Mouse (Mus musculus): ENCODE results near the gene Qsox2. TPM values are rescaled to one million over a fixed set of nuclear protein-coding genes. Genes with fewer than 3 reads are reported as not detected.

Gene Qsox2
- polyA plus RNA-seq, 1 experiment from 2014 or later = 18.4 TPM

DNA sequence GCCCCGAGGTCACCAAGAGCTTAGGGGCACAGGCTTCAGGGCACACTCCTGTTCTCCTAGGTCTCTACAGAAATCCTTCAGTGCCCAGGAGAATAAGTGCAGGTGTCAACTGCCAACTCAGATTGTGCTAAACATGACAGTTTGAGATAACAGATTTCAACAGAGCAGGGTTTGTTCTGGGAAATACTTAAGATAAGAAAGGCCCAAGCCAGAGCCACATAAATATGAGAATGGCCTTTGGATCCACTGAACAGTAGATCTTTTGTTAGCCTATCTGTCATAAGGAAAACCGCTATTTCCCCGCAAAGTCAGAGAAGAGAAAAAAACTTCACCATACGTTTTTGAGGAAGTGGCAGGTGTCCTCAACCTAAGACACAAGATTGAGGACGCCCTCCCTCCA is 3.1 kb downstream of the Qsox2 start:
- 88% methylated on average over 5 of the region's 5 CpGs for WGBS
- peaks cover 14% of the 10 kb centered on the region; the same call in 1 of the 2 replicates for H3K4me1 ChIP-seq (ENCODE audit: control insufficient read depth, insufficient read depth, low read length)
- DNase-seq (ENCODE audit: low spot score, missing footprints) (peak; percentile 37), ATAC-seq (ENCODE audit: low FRiP score) (no peak)
- no peaks in the 10 kb centered on the region for H3K27me3 ChIP-seq (ENCODE audit: control insufficient read depth, insufficient read depth, low read length)
- no peaks in the 10 kb centered on the region for H3K36me3 ChIP-seq (ENCODE audit: control insufficient read depth, insufficient read depth, low read length)
- no peak overlapping the region for H3K27ac ChIP-seq (ENCODE audit: low read depth, low read length)
- no peak overlapping the region for H3K4me3 ChIP-seq (ENCODE audit: low read depth, low read length)
- no peak overlapping the region for H3K9ac ChIP-seq (ENCODE audit: low read length)
- no peaks in the 10 kb centered on the region for H3K9me3 ChIP-seq (ENCODE audit: control insufficient read depth, low read length)
- no peak overlapping the region for H3K4me2 ChIP-seq

DNA sequence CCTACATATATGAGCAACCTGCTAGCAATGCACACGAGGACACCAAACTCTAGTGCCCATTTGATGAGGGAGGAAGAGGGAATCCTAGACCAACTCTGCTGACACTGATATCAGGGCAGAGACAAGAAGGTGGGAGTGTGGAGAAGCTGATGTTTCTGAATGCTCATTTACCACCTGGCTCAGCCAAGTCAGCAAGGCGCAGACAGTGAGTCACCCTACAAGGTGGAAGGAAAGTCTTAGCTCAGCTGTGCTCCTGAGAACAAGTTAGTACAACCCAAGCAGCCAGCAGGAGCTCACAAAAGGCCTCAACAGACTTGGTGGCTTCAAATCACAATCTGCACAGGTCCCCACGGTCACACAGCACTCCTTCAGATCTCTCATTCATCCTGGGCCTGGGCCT is 6.0 kb downstream of the Qsox2 start:
- WGBS = 82% methylated on average over 3 of the region's 3 CpGs
- no peak overlapping the region for H3K4me3 ChIP-seq (ENCODE audit: low read depth, low read length)
- H3K27me3 ChIP-seq (ENCODE audit: control insufficient read depth, insufficient read depth, low read length) = no peaks in the 10 kb centered on the region
- H3K9me3 ChIP-seq (ENCODE audit: control insufficient read depth, low read length) = no peaks in the 10 kb centered on the region
- H3K36me3 ChIP-seq (ENCODE audit: control insufficient read depth, insufficient read depth, low read length) = no peaks in the 10 kb centered on the region
- H3K27ac ChIP-seq (ENCODE audit: low read depth, low read length) = no peak overlapping the region
- DNase-seq (ENCODE audit: low spot score, missing footprints) (no peak), ATAC-seq (ENCODE audit: low FRiP score) (no peak)
- no peak overlapping the region for H3K9ac ChIP-seq (ENCODE audit: low read length)
- H3K4me2 ChIP-seq = no peak overlapping the region
- H3K4me1 ChIP-seq (ENCODE audit: control insufficient read depth, insufficient read depth, low read length) = peaks cover 11% of the 10 kb centered on the region; the same call in 1 of the 2 replicates

GRCm38 (mm10) chr2:26230253-26230652 is 7.1 kb downstream of the Qsox2 start:
- 63% methylated on average over 4 of the region's 4 CpGs for WGBS
- no peak for ATAC-seq (ENCODE audit: low FRiP score)
- H3K27ac ChIP-seq (ENCODE audit: low read depth, low read length) = no peak overlapping the region

GRCm38 (mm10) chr2:26227788-26228187 is 9.5 kb downstream of the Qsox2 start:
- Histone ChIP-seq H3K27ac (ENCODE audit: low read depth, low read length) (no peak overlapping the region), H3K4me1 (ENCODE audit: control insufficient read depth, insufficient read depth, low read length) (no peaks in the 10 kb centered on the region), H3K4me2 (no peak overlapping the region), H3K27me3 (ENCODE audit: control insufficient read depth, insufficient read depth, low read length) (no peaks in the 10 kb centered on the region), H3K9ac (ENCODE audit: low read length) (no peak overlapping the region), H3K36me3 (ENCODE audit: control insufficient read depth, insufficient read depth, low read length) (peaks cover 2% of the 10 kb centered on the region; the same call in 1 of the 2 replicates), H3K4me3 (ENCODE audit: low read depth, low read length) (no peak overlapping the region), H3K9me3 (ENCODE audit: control insufficient read depth, low read length) (no peaks in the 10 kb centered on the region)
- ATAC-seq (ENCODE audit: low FRiP score) = peak; percentile 48; the same call in 1 of the 2 replicates
- WGBS = 41% methylated on average over 1 of the region's 1 CpGs
- peak; percentile 88 for DNase-seq (ENCODE audit: low spot score, missing footprints)

More at GRCm38 (mm10) chr2:26230253-26230652, 7.1 kb downstream of the Qsox2 start:
- Histone ChIP-seq H3K27me3 (ENCODE audit: control insufficient read depth, insufficient read depth, low read length) (no peaks in the 10 kb centered on the region), H3K4me1 (ENCODE audit: control insufficient read depth, insufficient read depth, low read length) (peaks cover 4% of the 10 kb centered on the region; the same call in 1 of the 2 replicates), H3K9me3 (ENCODE audit: control insufficient read depth, low read length) (no peaks in the 10 kb centered on the region), H3K4me2 (no peak overlapping the region), H3K9ac (ENCODE audit: low read length) (no peak overlapping the region), H3K36me3 (ENCODE audit: control insufficient read depth, insufficient read depth, low read length) (no peaks in the 10 kb centered on the region; the same call in 1 of the 2 replicates), H3K4me3 (ENCODE audit: low read depth, low read length) (no peak overlapping the region)
- no peak for DNase-seq (ENCODE audit: low spot score, missing footprints)

DNA sequence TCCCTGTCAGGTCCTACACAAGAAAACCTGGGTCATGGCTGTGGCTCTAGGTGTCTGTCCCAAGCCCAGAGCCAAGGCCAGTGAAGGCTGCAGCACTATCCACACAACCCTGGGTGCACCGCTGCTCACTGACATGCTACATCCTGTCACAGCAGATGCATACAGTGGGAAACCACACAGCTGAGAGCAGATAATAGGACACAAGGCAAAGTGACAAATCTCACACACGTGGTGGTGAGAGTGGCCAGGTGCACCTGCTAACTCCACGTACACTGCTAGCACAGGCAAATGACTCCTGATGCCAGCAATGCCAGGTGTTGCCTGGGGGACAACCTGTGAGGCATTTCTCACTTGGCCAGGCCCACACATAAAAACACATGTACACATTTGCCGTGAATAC is 12.1 kb downstream of the Qsox2 start:
- WGBS = 93% methylated on average over 4 of the region's 4 CpGs
- ATAC-seq (ENCODE audit: low FRiP score) = no peak
- no peak overlapping the region for H3K4me3 ChIP-seq (ENCODE audit: low read depth, low read length)
- peaks cover 2% of the 10 kb centered on the region; the same call in 1 of the 2 replicates for H3K36me3 ChIP-seq (ENCODE audit: control insufficient read depth, insufficient read depth, low read length)
- DNase-seq (ENCODE audit: low spot score, missing footprints) = peak; percentile 31
- no peak overlapping the region for H3K27ac ChIP-seq (ENCODE audit: low read depth, low read length)
- no peaks in the 10 kb centered on the region for H3K9me3 ChIP-seq (ENCODE audit: control insufficient read depth, low read length)
- H3K27me3 ChIP-seq (ENCODE audit: control insufficient read depth, insufficient read depth, low read length) = no peaks in the 10 kb centered on the region
- no peaks in the 10 kb centered on the region for H3K4me1 ChIP-seq (ENCODE audit: control insufficient read depth, insufficient read depth, low read length)
- no peak overlapping the region for H3K9ac ChIP-seq (ENCODE audit: low read length)
- no peak overlapping the region for H3K4me2 ChIP-seq

GRCm38 (mm10) chr2:26223961-26224360 is 13.4 kb downstream of the Qsox2 start:
- Histone ChIP-seq H3K27ac (ENCODE audit: low read depth, low read length) (no peak overlapping the region), H3K36me3 (ENCODE audit: control insufficient read depth, insufficient read depth, low read length) (peaks cover 2% of the 10 kb centered on the region; the same call in 1 of the 2 replicates), H3K9me3 (ENCODE audit: control insufficient read depth, low read length) (no peaks in the 10 kb centered on the region), H3K4me3 (ENCODE audit: low read depth, low read length) (no peak overlapping the region), H3K27me3 (ENCODE audit: control insufficient read depth, insufficient read depth, low read length) (no peaks in the 10 kb centered on the region), H3K9ac (ENCODE audit: low read length) (no peak overlapping the region), H3K4me2 (no peak overlapping the region), H3K4me1 (ENCODE audit: control insufficient read depth, insufficient read depth, low read length) (no peaks in the 10 kb centered on the region)
- WGBS = 86% methylated on average over 3 of the region's 3 CpGs
- ATAC-seq (ENCODE audit: low FRiP score) (no peak), DNase-seq (ENCODE audit: low spot score, missing footprints) (peak; percentile 53)

GRCm38 (mm10) chr2:26214526-26214925 is 22.8 kb downstream of the Qsox2 start:
- Histone ChIP-seq H3K4me3 (ENCODE audit: low read depth, low read length) (no peak overlapping the region), H3K27ac (ENCODE audit: low read depth, low read length) (no peak overlapping the region), H3K9ac (ENCODE audit: low read length) (no peak overlapping the region), H3K27me3 (ENCODE audit: control insufficient read depth, insufficient read depth, low read length) (no peaks in the 10 kb centered on the region), H3K4me1 (ENCODE audit: control insufficient read depth, insufficient read depth, low read length) (no peaks in the 10 kb centered on the region), H3K9me3 (ENCODE audit: control insufficient read depth, low read length) (no peaks in the 10 kb centered on the region), H3K36me3 (ENCODE audit: control insufficient read depth, insufficient read depth, low read length) (peaks cover 23% of the 10 kb centered on the region), H3K4me2 (no peak overlapping the region)
- 71% methylated on average over 3 of the region's 3 CpGs for WGBS
- no peak for ATAC-seq (ENCODE audit: low FRiP score)
- peak; percentile 56 for DNase-seq (ENCODE audit: low spot score, missing footprints)

GRCm38 (mm10) chr2:26209566-26209965 is 27.8 kb downstream of the Qsox2 start:
- WGBS = 76% methylated on average over 3 of the region's 3 CpGs
- Histone ChIP-seq H3K9ac (ENCODE audit: low read length) (no peak overlapping the region), H3K36me3 (ENCODE audit: control insufficient read depth, insufficient read depth, low read length) (peaks cover 17% of the 10 kb centered on the region), H3K4me2 (no peak overlapping the region), H3K4me1 (ENCODE audit: control insufficient read depth, insufficient read depth, low read length) (peaks cover 10% of the 10 kb centered on the region), H3K4me3 (ENCODE audit: low read depth, low read length) (no peak overlapping the region), H3K27me3 (ENCODE audit: control insufficient read depth, insufficient read depth, low read length) (peaks cover 38% of the 10 kb centered on the region), H3K9me3 (ENCODE audit: control insufficient read depth, low read length) (no peaks in the 10 kb centered on the region), H3K27ac (ENCODE audit: low read depth, low read length) (no peak overlapping the region)
- ATAC-seq (ENCODE audit: low FRiP score) = no peak
- DNase-seq (ENCODE audit: low spot score, missing footprints) = peak; percentile 67

- no peak within 1 kb of the TSS for H3K27ac ChIP-seq (ENCODE audit: low read depth, low read length)
- no peak within 1 kb of the TSS for H3K9ac ChIP-seq (ENCODE audit: low read length)
- peak; percentile 70 for ATAC-seq (ENCODE audit: low FRiP score)
- H3K4me2 ChIP-seq = no peak within 1 kb of the TSS
- peaks cover 14% of the 10 kb centered on the region for H3K36me3 ChIP-seq (ENCODE audit: control insufficient read depth, insufficient read depth, low read length)
- 6% methylated on average over 19 of the region's 19 CpGs for WGBS
- H3K4me3 ChIP-seq (ENCODE audit: low read depth, low read length) = no peak within 1 kb of the TSS
- H3K4me1 ChIP-seq (ENCODE audit: control insufficient read depth, insufficient read depth, low read length) = peaks cover 10% of the 10 kb centered on the region
- peaks cover 52% of the 10 kb centered on the region for H3K27me3 ChIP-seq (ENCODE audit: control insufficient read depth, insufficient read depth, low read length)
- H3K9me3 ChIP-seq (ENCODE audit: control insufficient read depth, low read length) = no peaks in the 10 kb centered on the region
- DNase-seq (ENCODE audit: low spot score, missing footprints) = peak; percentile 98
Observed at GRCm38 (mm10) chr2:26208126-26208789, 29.1 kb downstream of the Qsox2 start, which contains the start of gene Lhx3. TSS of gene Lhx3 (minus strand) at chr2:26208289.

Data from midbrain, embryonic 11.5 days (tissue).